Mouse (Mus musculus) CH12.LX (cell line): ENCODE results near the gene Actl9. TPM values are rescaled to one million over a fixed set of nuclear protein-coding genes. Genes with fewer than 3 reads are reported as not detected.

Source experiments
- DNase-seq: peaks from one replicate; pipeline ENCODE4 v3.0.0-alpha.2; 2013; ENCODE audit errors: extremely low read depth
- H3K27ac ChIP-seq: 2 replicates; pipeline ENCODE4 v1.5.1; 2012; ENCODE audit warnings: low read depth, mild to moderate bottlenecking, control low read depth, moderate library complexity; ENCODE audit not compliant: insufficient read depth
- H3K27me3 ChIP-seq: replicated peaks from 2 replicates; pipeline ENCODE3; 2012; ENCODE audit warnings: inconsistent platforms
- H3K36me3 ChIP-seq, 2 experiments: replicated peaks in 1 of 2; 2 replicates each; pipeline versions ENCODE3 to v1.6.1; 2012; ENCODE audit warnings: inconsistent platforms in 1 of 2, low read length in 1 of 2, mild to moderate bottlenecking in 1 of 2, mixed read lengths in 1 of 2, moderate library complexity in 1 of 2; ENCODE audit not compliant: control insufficient read depth in 1 of 2, insufficient read depth in 1 of 2
- H3K4me1 ChIP-seq, 2 experiments: 2 replicates each; pipeline ENCODE4 v1.6.1; 2012; ENCODE audit warnings: inconsistent platforms in 1 of 2, moderate library complexity in 1 of 2; ENCODE audit not compliant: insufficient read depth in 2 of 2, control insufficient read depth in 1 of 2
- H3K4me2 ChIP-seq: 2 replicates; pipeline ENCODE4 v1.6.1; 2012; ENCODE audit warnings: low read depth, mild to moderate bottlenecking, control low read depth; ENCODE audit not compliant: poor library complexity, insufficient read depth, severe bottlenecking
- H3K4me3 ChIP-seq, 3 experiments: fragments of 150-350 bp in 1 of 3; sonication (generic) in 1 of 3; replicated peaks in 1 of 3; 2 replicates each; pipeline versions ENCODE3 to v1.5.1; 2011 to 2012; ENCODE audit warnings: low read depth in 2 of 3, low read length in 2 of 3, mild to moderate bottlenecking in 2 of 3, moderate library complexity in 2 of 3, control low read depth in 1 of 3, improper control_type of control experiment in 1 of 3, inconsistent platforms in 1 of 3, mixed read lengths in 1 of 3; ENCODE audit not compliant: poor library complexity in 1 of 3
- H3K79me2 ChIP-seq: replicated peaks from 2 replicates; pipeline ENCODE4 v1.6.1; 2012; ENCODE audit warnings: mild to moderate bottlenecking, moderate library complexity; ENCODE audit not compliant: control insufficient read depth, poor library complexity, insufficient read depth, severe bottlenecking; ENCODE audit errors: extremely low read depth
- H3K9ac ChIP-seq: 2 replicates; pipeline ENCODE4 v1.6.1; 2012; ENCODE audit warnings: low read depth, mild to moderate bottlenecking, control low read depth, moderate library complexity; ENCODE audit not compliant: insufficient read depth
- H3K9me3 ChIP-seq: replicated peaks from 2 replicates; pipeline ENCODE3; 2012; ENCODE audit warnings: low read length, inconsistent platforms, mixed read lengths
- BHLHE40 ChIP-seq: IDR thresholded peaks from 2 replicates; pipeline ENCODE4 v1.6.1; 2011; ENCODE audit warnings: mild to moderate bottlenecking, low read depth, low read length, improper control_type of control experiment
- ELF1 ChIP-seq: IDR thresholded peaks from 2 replicates; pipeline ENCODE4 v1.6.1; 2014; ENCODE audit warnings: low read depth, mild to moderate bottlenecking, inconsistent platforms, low read length, improper control_type of control experiment
- JUN ChIP-seq: IDR thresholded peaks from 2 replicates; pipeline ENCODE4 v1.6.1; 2011; ENCODE audit warnings: low read depth, mild to moderate bottlenecking, low read length, improper control_type of control experiment, moderate library complexity; ENCODE audit not compliant: insufficient read depth
- MAX ChIP-seq: IDR thresholded peaks from 2 replicates; pipeline ENCODE4 v1.6.1; 2011; ENCODE audit warnings: low read length, improper control_type of control experiment
- MXI1 ChIP-seq: IDR thresholded peaks from 2 replicates; pipeline ENCODE4 v1.6.1; 2011; ENCODE audit warnings: mild to moderate bottlenecking, low read depth, low read length, improper control_type of control experiment
- NELFE ChIP-seq: IDR thresholded peaks from 2 replicates; pipeline ENCODE4 v1.6.1; 2011; ENCODE audit warnings: low read depth, low read length, improper control_type of control experiment
- PAX5 ChIP-seq: IDR thresholded peaks from 2 replicates; pipeline ENCODE4 v1.6.1; 2012; ENCODE audit warnings: low read length, inconsistent platforms, mixed read lengths
- POLR2A ChIP-seq: IDR thresholded peaks from 2 replicates; pipeline ENCODE4 v1.6.1; 2011; ENCODE audit warnings: low read depth, mild to moderate bottlenecking, improper control_type of control experiment, low read length
- POLR2AphosphoS2 ChIP-seq: IDR thresholded peaks from 2 replicates; pipeline ENCODE4 v1.6.1; 2011; ENCODE audit warnings: low read depth, low read length, improper control_type of control experiment
- RAD21 ChIP-seq: IDR thresholded peaks from 2 replicates; pipeline ENCODE4 v1.6.1; 2011; ENCODE audit warnings: low read depth, mild to moderate bottlenecking, low read length, improper control_type of control experiment, moderate library complexity
- SMC3 ChIP-seq: IDR thresholded peaks from 2 replicates; pipeline ENCODE4 v1.6.1; 2011; ENCODE audit warnings: low read depth, low read length, improper control_type of control experiment
- ZC3H11A ChIP-seq: IDR thresholded peaks from 2 replicates; pipeline ENCODE4 v1.6.1; 2012; ENCODE audit warnings: low read depth, mild to moderate bottlenecking, inconsistent platforms, low read length, improper control_type of control experiment
- ZKSCAN1 ChIP-seq: IDR thresholded peaks from 2 replicates; pipeline ENCODE4 v1.6.1; 2012; ENCODE audit warnings: low read depth, inconsistent platforms, low read length, improper control_type of control experiment, borderline replicate concordance
- ZNF384 ChIP-seq: IDR thresholded peaks from 2 replicates; pipeline ENCODE4 v1.6.1; 2012; ENCODE audit warnings: low read depth, low read length, improper control_type of control experiment, inconsistent platforms
- dilution Hi-C: fragments of 300-500 bp; cut with MboI; formaldehyde crosslinking; loops from 2 replicates; pipeline ENCODE4 v1.14.3; 2020; ENCODE audit warnings: low sequenced_read_pairs; ENCODE audit not compliant: extremely low pct_unique_long_range_greater_than_20kb, extremely low pct_ligation_motif_present
- in situ Hi-C: fragments of 300-500 bp; cut with MboI; formaldehyde crosslinking; loops from 3 replicates; pipeline ENCODE4 v1.14.3; 2019; ENCODE audit warnings: low sequenced_read_pairs, low pct_ligation_motif_present, low pct_unique_long_range_greater_than_20kb, mixed read lengths
- polyA plus RNA-seq: library from polyadenylated mRNA; unstranded; fragments of >175 nt; gene quantifications from 2 replicates; pipeline ENCODE4 v1.2.1, GENCODE M21; 2012; ENCODE audit warnings: low read depth; ENCODE audit not compliant: insufficient read length
- total RNA-seq, 2 experiments: library from RNA; depleted of rRNA; stranded (reverse); fragments of 300-350 nt in 1 of 2; fragments of >200 nt in 1 of 2; gene quantifications; 2 replicates each; pipeline ENCODE4 v1.2.3; 2012 to 2014

The Actl9 gene
- total and polyA plus RNA-seq, 3 experiments: not detected

- DNase-seq: no peak
- H3K27me3 ChIP-seq: peaks cover 2% of the 10 kb centered on the region
- H3K27ac ChIP-seq: no peak overlapping the region
- no peaks in the 10 kb centered on the region for H3K4me1 ChIP-seq
- H3K36me3 ChIP-seq: no peaks in the 10 kb centered on the region
- TF ChIP-seq PAX5 (no peak), NELFE (no peak), SMC3 (no peak), ZC3H11A (no peak), ZNF384 (no peak), POLR2A (no peak), BHLHE40 (no peak), RAD21 (no peak), ELF1 (no peak), MXI1 (no peak), POLR2AphosphoS2 (no peak), ZKSCAN1 (no peak), MAX (no peak)
- H3K9ac ChIP-seq: no peak overlapping the region
- dilution Hi-C loops: no loop called here
- in situ Hi-C loops: no loop called here
- no peaks in the 10 kb centered on the region for H3K79me2 ChIP-seq
- H3K4me3 ChIP-seq: no peak overlapping the region
- H3K9me3 ChIP-seq: no peaks in the 10 kb centered on the region
- H3K4me2 ChIP-seq: no peak overlapping the region
These were observed 23.9 kb downstream of the Actl9 start for GRCm38 (mm10) chr17:33456631-33457030.

GRCm38 (mm10) chr17:33471206-33471605 is 38.5 kb downstream of the Actl9 start:
- H3K4me3 ChIP-seq: no peak overlapping the region
- dilution Hi-C loops: no loop called here
- H3K4me1 ChIP-seq: no peaks in the 10 kb centered on the region
- in situ Hi-C loops: no loop called here
- DNase-seq: no peak
- H3K36me3 ChIP-seq: no peaks in the 10 kb centered on the region
- H3K4me2 ChIP-seq: no peak overlapping the region
- peaks cover 11% of the 10 kb centered on the region for H3K27me3 ChIP-seq
- H3K27ac ChIP-seq: no peak overlapping the region
- no peaks in the 10 kb centered on the region for H3K9me3 ChIP-seq
- no peak for TF ChIP-seq ZNF384
- 0 out of 2 replicates have a peak, but pooled peaks have one; percentile 5 for TF ChIP-seq BHLHE40
- TF ChIP-seq JUN: no peak
- H3K9ac ChIP-seq: no peak overlapping the region
- H3K79me2 ChIP-seq: no peaks in the 10 kb centered on the region

Other genes starting within 250 kb of the Actl9 start
- gene Olfr239, start 241.6 kb upstream of the Actl9 start, total RNA-seq (2012; rRNA removed): not detected in 2 replicates
- gene Olfr239, start 241.6 kb upstream of the Actl9 start, total RNA-seq (2014; rRNA removed): not detected in 2 replicates
- gene Olfr239, start 241.6 kb upstream of the Actl9 start, polyA plus RNA-seq: not detected in 2 replicates
- gene Olfr1564, start 211.2 kb upstream of the Actl9 start, total RNA-seq (2012; rRNA removed): not detected in 2 replicates
- gene Olfr1564, start 211.2 kb upstream of the Actl9 start, total RNA-seq (2014; rRNA removed): not detected in 2 replicates
- 0.04 TPM in 1 of 2 replicates, not detected in the other for gene Olfr1564, start 211.2 kb upstream of the Actl9 start, polyA plus RNA-seq
- 5.9 and 7.5 TPM in 2 replicates for gene Zfp955a, start 177.8 kb upstream of the Actl9 start, total RNA-seq (2012; rRNA removed)
- gene Zfp955a, start 177.8 kb upstream of the Actl9 start, total RNA-seq (2014; rRNA removed): 13.2 and 15.1 TPM in 2 replicates
- gene Zfp955a, start 177.8 kb upstream of the Actl9 start, polyA plus RNA-seq: 7.3 and 7.5 TPM in 2 replicates
- not detected in 2 replicates for gene Olfr63, start 168.2 kb upstream of the Actl9 start, total RNA-seq (2012; rRNA removed)
- not detected in 2 replicates for gene Olfr63, start 168.2 kb upstream of the Actl9 start, total RNA-seq (2014; rRNA removed)
- gene Olfr63, start 168.2 kb upstream of the Actl9 start, polyA plus RNA-seq: 0.03 and 0.08 TPM in 2 replicates
- gene Zfp955b, start 143.4 kb upstream of the Actl9 start, total RNA-seq (2012; rRNA removed): 3.8 and 4.8 TPM in 2 replicates
- gene Zfp955b, start 143.4 kb upstream of the Actl9 start, total RNA-seq (2014; rRNA removed): 8.4 and 11.0 TPM in 2 replicates
- 17.8 and 25.7 TPM in 2 replicates for gene Zfp955b, start 143.4 kb upstream of the Actl9 start, polyA plus RNA-seq
- 4.6 and 6.5 TPM in 2 replicates for gene Zfp81, start 74.0 kb upstream of the Actl9 start, total RNA-seq (2012; rRNA removed)
- 15.9 and 20.5 TPM in 2 replicates for gene Zfp81, start 74.0 kb upstream of the Actl9 start, total RNA-seq (2014; rRNA removed)
- 9.5 and 9.6 TPM in 2 replicates for gene Zfp81, start 74.0 kb upstream of the Actl9 start, polyA plus RNA-seq
- gene Zfp101, start 38.3 kb upstream of the Actl9 start, total RNA-seq (2012; rRNA removed): 7.2 and 8.2 TPM in 2 replicates
- gene Zfp101, start 38.3 kb upstream of the Actl9 start, total RNA-seq (2014; rRNA removed): 15.4 and 21.5 TPM in 2 replicates
- gene Zfp101, start 38.3 kb upstream of the Actl9 start, polyA plus RNA-seq: 10.7 and 11.2 TPM in 2 replicates
- 15.2 and 16.7 TPM in 2 replicates for gene Adamts10, start 91.3 kb downstream of the Actl9 start, total RNA-seq (2012; rRNA removed)
- 6.2 and 6.7 TPM in 2 replicates for gene Adamts10, start 91.3 kb downstream of the Actl9 start, total RNA-seq (2014; rRNA removed)
- 11.7 and 12.1 TPM in 2 replicates for gene Adamts10, start 91.3 kb downstream of the Actl9 start, polyA plus RNA-seq
- 19.5 and 19.6 TPM in 2 replicates for gene Myo1f, start 122.8 kb downstream of the Actl9 start, total RNA-seq (2012; rRNA removed)
- 13.1 and 13.6 TPM in 2 replicates for gene Myo1f, start 122.8 kb downstream of the Actl9 start, total RNA-seq (2014; rRNA removed)
- gene Myo1f, start 122.8 kb downstream of the Actl9 start, polyA plus RNA-seq: 27.5 and 29.1 TPM in 2 replicates
- 9.9 TPM in 2 replicates for gene Zfp414, start 196.2 kb downstream of the Actl9 start, total RNA-seq (2012; rRNA removed)
- 5.4 and 6.6 TPM in 2 replicates for gene Zfp414, start 196.2 kb downstream of the Actl9 start, total RNA-seq (2014; rRNA removed)
- 24.8 and 34.3 TPM in 2 replicates for gene Zfp414, start 196.2 kb downstream of the Actl9 start, polyA plus RNA-seq
- gene Pram1, start 205.2 kb downstream of the Actl9 start, total RNA-seq (2012; rRNA removed): 0.25 and 0.38 TPM in 2 replicates
- gene Pram1, start 205.2 kb downstream of the Actl9 start, total RNA-seq (2014; rRNA removed): 0.21 TPM in 1 of 2 replicates, not detected in the other
- 1.1 and 1.7 TPM in 2 replicates for gene Pram1, start 205.2 kb downstream of the Actl9 start, polyA plus RNA-seq